Mouse (Mus musculus) urinary bladder, postnatal 4 days (tissue): ENCODE measurements around the gene Setdb2.

Experiments used
- DNase-seq, 2 experiments: peaks; one replicate each; pipeline ENCODE4 v3.0.0; 2021 to 2022; ENCODE audit warnings: low spot score in 2 of 2

Setdb2 gene

DNA sequence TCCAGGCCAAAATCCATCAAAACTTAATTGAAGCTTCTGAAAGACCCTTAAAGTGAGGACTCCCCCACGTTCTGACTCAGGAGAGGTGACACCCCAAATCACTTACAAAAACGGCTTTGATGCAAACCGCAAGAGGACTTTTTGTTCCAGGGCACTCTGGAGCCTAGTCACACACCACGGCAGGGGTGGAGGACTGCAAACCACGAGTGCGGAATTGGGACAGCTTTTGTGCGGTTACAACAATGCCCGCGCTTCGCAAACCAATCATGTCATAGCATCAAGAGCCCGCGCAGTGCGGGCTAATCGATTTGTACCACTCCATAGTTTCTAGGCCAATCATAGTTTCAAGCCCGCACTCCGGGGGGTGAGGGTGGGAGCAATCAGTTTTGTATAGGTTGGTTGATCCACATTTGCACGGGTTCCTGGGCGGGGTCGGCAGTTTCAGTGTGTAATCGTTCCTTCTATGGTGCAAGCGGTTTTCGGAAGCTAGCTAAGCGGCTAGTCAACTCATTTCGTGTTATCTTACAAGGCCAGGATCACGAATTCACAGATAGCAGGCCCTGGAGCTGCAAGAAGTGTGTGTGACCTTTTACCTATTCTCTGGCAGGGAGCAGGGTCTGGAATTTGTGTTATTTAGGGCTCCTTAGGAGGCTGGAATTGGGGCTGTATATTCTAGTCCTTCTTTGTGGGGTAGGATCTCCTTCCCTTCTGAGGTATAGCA lies 70.2 kb downstream of the Setdb2 start:
- DNase-seq: no peak

DNA sequence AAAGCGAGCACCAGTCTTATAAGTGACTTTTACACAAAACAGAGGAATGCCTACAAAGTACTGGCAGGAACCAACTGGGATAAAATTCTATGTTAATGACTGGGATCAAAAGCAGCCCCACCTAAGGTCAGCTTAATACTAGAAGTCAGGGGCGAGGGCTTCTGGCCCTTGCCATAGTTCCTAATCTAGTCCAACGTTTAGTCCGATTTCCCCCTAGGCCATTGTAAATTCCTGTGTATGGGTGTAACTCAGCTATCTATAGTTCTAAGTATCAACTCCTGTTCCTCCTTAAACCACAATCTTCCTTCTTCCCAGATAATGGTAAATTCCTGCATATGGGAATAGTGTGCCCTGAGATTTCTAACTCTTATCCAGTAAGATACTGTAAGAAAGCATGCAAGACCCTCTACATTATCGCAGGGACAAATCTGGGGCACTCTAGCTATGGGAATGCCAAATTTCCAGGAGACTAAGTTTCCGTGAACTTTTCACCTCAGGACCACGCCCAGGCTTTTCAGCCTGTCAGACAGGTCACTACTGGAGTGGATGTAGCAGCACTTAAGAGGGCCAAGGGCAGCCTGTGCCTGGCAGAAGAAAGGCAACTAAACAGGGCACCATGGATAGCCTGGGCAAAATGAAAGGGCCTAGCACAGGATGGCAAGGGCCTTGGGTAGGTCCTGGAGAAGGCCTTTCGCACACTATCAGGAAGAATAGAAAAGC lies 74.1 kb downstream of the Setdb2 start:
- DNase-seq: no peak

DNA sequence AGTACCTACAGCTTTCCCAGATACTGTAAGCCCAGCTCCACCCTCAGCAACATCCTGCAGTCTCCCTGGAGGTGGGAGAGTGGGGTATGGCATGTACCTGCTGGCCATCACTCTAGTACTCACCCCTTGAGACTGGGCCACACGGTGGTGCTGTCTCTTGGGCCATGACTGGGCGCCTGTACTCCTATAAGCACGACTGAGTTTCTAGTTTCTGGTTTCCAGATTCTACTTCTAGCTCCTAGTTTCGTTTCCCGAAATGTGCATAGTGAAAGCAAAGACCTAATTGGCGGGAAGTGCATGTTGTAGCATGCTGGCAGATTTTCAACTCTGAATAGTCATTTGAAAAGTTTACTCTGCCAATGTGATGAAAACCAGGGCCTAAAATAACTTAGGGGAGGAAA lies 75.4 kb downstream of the Setdb2 start, which contains the start of gene Phf11d:
TSS of gene Phf11d (minus strand) at position 227 of the 401 bp plus-strand sequence.
- DNase-seq: no peak
